Comparison of ENCODE assay signal across 31 mouse cellular contexts in the genomic region with DNA sequence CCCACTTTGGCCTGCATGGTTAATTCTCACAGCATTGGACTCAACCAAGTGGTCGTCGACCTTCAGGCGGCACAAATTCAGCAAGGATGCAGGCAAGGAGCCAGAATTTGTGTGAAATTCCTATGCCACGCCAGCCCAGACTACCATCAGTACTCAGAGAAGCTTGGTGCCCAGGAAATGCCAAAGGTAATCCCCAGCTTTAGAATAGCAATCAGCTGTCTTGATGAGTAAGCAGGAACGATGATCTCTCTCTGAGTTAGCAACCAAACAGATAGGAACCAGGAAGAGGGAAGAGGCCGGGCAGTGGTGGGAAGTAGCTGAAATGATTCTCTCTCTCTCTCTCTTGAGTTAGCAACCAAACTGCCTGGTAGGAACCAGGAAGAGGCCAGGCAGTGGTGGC. TPM values are rescaled to one million over a fixed set of nuclear protein-coding genes. Genes with fewer than 3 reads are reported as not detected.
DNase-seq lines count a peak whose midpoint lies in the region; ATAC-seq and TF ChIP-seq lines count a peak whose summit lies in the region.
"Had no signal": no experiment of that assay in that cellular context is flagged by ENCODE, and none has a peak within 500 bp of the region (broad histone marks: within the 10 kb centered on the region; RNA-seq: fewer than 3 reads in every experiment).

No protein-coding gene starts in this region.

- CTCF ChIA-PET in Patski (lab: Charles Lee): no interaction called here

- no peak overlapping the region for H3K4me3 ChIP-seq in gastrocnemius, adult 2 months
- H3K4me3 ChIP-seq: embryonic facial prominence, embryonic 12.5 days; forebrain, embryonic 15.5 days; heart, embryonic 12.5 days; limb, embryonic 12.5 days; liver, embryonic 15.5 days had no signal

- H3K27me3 ChIP-seq in Patski: no peaks in the 10 kb centered on the region
- H3K27me3 ChIP-seq: embryonic facial prominence, embryonic 12.5 days; forebrain, embryonic 15.5 days; heart, embryonic 12.5 days; limb, embryonic 12.5 days; liver, embryonic 15.5 days had no signal

- peak overlapping the region; percentile 67 for H3K27ac ChIP-seq in gastrocnemius, adult 2 months
- H3K27ac ChIP-seq: embryonic facial prominence, embryonic 12.5 days; forebrain, embryonic 15.5 days; hindbrain, embryonic 14.5 days; limb, embryonic 12.5 days; liver, embryonic 15.5 days; stomach, postnatal 0 days had no signal

- ATAC-seq in Patski: peak; percentile 93
- ATAC-seq: activated CD4-positive, CD25-positive, alpha-beta regulatory T cell, adult 4 months; CD4-positive, CD25-positive, alpha-beta regulatory T cell, adult 4 months; forebrain, embryonic 15.5 days; midbrain, embryonic 16.5 days had no signal

- intact Hi-C loops in gastrocnemius, adult 2 months (cut with DNase I): no loop called here

- POLR2A ChIA-PET in Patski (lab: Charles Lee): no interaction called here

- no peak for DNase-seq in gastrocnemius, adult 2 months
- no peak for DNase-seq in gastrocnemius, postnatal 10 days
- peak; percentile 24 for DNase-seq in kidney, adult 9 months
- no peak for DNase-seq in kidney, adult 18-20 months
- peak; percentile 64 for DNase-seq in Patski (ENCODE audit: low read depth, low spot score)
- DNase-seq in lung, postnatal 10 days: no peak
- DNase-seq in c-Kit-positive CD71-positive TER-119-positive erythroid progenitor cells, embryonic 14.5 days (ENCODE audit: low spot score): no peak
- DNase-seq: adrenal gland, adult 2 months; adrenal gland, postnatal 36 days; cerebellum, adult 11 months; cerebellum, adult 9-11 months; embryo, embryonic 11 days; gastrocnemius, postnatal 14 days; heart, postnatal 10 days; kidney, adult 8-10 months; kidney, postnatal 10 days; layer of hippocampus, adult 9-11 months; lung, embryonic 14.5 days; right cerebral cortex, postnatal 14 days; thymus, adult 18-20 months; thymus, postnatal 25 days had no signal

- TF ChIP-seq CTCF in gastrocnemius, adult 2 months (IDR thresholded peaks at IDR 0.05): no peak
- TF ChIP-seq CTCF in Patski (IDR thresholded peaks at IDR 0.05): no peak

- in situ Hi-C loops in Patski (cut with MboI; ENCODE audit: low pct_unique_long_range_greater_than_20kb): no loop called here

RNA-seq across cellular contexts. Expression of a gene that starts 16.1 kb away (rescaled TPM):
- total RNA-seq in gastrocnemius, adult 2 months (2021): 10 to 100 TPM; 13.7 to 20.3 TPM
- total RNA-seq in gastrocnemius, postnatal 10 days (2021): 10 to 100 TPM; 31.8 to 33.7 TPM
- polyA plus RNA-seq in Patski (2021): 57.6 TPM

RNA-seq across cellular contexts. Expression of a gene that starts 55.4 kb away (rescaled TPM):
- 10 to 100 TPM; 17.8 to 18.5 TPM for total RNA-seq in gastrocnemius, adult 2 months (2021)
- total RNA-seq in gastrocnemius, postnatal 10 days (2021): 10 to 100 TPM; 22.0 to 24.0 TPM
- 52.7 TPM for polyA plus RNA-seq in Patski (2021)

Comparison
In these comparisons a context has a peak if more than half of its experiments do, and no peak if none do; other contexts are left out.
1. DNase-seq: peak in kidney, adult 9 months (single experiment) and Patski (single experiment); none in gastrocnemius, adult 2 months (single experiment), gastrocnemius, postnatal 10 days (single experiment), kidney, adult 18-20 months (single experiment), lung, postnatal 10 days (single experiment) and c-Kit-positive CD71-positive TER-119-positive erythroid progenitor cells, embryonic 14.5 days (single experiment).